Mouse (Mus musculus) kidney, postnatal 0 days (tissue): ENCODE results near the gene Adamts2. TPM values are rescaled to one million over a fixed set of nuclear protein-coding genes. Genes with fewer than 3 reads are reported as not detected.
A peak's percentile ranks its signal among the peaks of the same experiment; 100 is the strongest.

Experiments used
- ATAC-seq: fragments of 200-750 bp; cut with Nextera tagmentation; replicated peaks from 2 replicates; pipeline ENCODE4 v1.8.0; 2017; ENCODE audit warnings: low read depth, moderate number of reproducible peaks, moderate TSS enrichment, moderate library complexity; ENCODE audit not compliant: low FRiP score
- DNase-seq: peaks from one replicate; pipeline ENCODE4 v3.0.0-alpha.2; 2016; ENCODE audit warnings: low spot score
- H3K27ac ChIP-seq: fragments of 300-500 bp; sonication (generic); 2 replicates; pipeline ENCODE4 v1.5.1; 2014; ENCODE audit warnings: mild to moderate bottlenecking
- H3K27me3 ChIP-seq: fragments of 300-500 bp; sonication (generic); 2 replicates; pipeline ENCODE4 v1.6.1; 2014; ENCODE audit warnings: low read length, mixed read lengths; ENCODE audit not compliant: insufficient read depth
- H3K36me3 ChIP-seq: fragments of 300-500 bp; sonication (generic); 2 replicates; pipeline ENCODE4 v1.6.1; 2014; ENCODE audit warnings: low read length, mixed read lengths; ENCODE audit not compliant: insufficient read depth
- H3K4me1 ChIP-seq: fragments of 300-500 bp; sonication (generic); replicated peaks from 2 replicates; pipeline ENCODE4 v1.6.1; 2014; ENCODE audit warnings: antibody characterized with exemption, low read length, mixed read lengths; ENCODE audit not compliant: insufficient read depth
- H3K4me2 ChIP-seq: fragments of 300-500 bp; sonication (generic); 2 replicates; pipeline ENCODE4 v1.6.1; 2014; ENCODE audit warnings: mild to moderate bottlenecking, low read length, moderate library complexity, mixed read lengths
- H3K4me3 ChIP-seq: fragments of 300-500 bp; sonication (generic); replicated peaks from 2 replicates; pipeline ENCODE4 v1.5.1; 2014; ENCODE audit warnings: low read depth, low read length
- H3K9ac ChIP-seq: fragments of 300-500 bp; sonication (generic); 2 replicates; pipeline ENCODE4 v1.6.1; 2014; ENCODE audit warnings: low read depth, low read length
- H3K9me3 ChIP-seq: fragments of 300-500 bp; sonication (generic); replicated peaks from 2 replicates; pipeline ENCODE4 v1.6.1; 2016; ENCODE audit warnings: low read length, inconsistent platforms, mixed read lengths
- CTCF ChIP-seq: IDR thresholded peaks from 2 replicates; pipeline ENCODE4 v1.5.1; 2016; ENCODE audit warnings: antibody characterized with exemption, low read depth, mild to moderate bottlenecking, moderate library complexity
- WGBS: fragments of 180-500 bp; shearing (Covaris S2); extraction: QIAGEN DNeasy Blood & Tissue Kit; methylation state at CpG from one replicate; pipeline ENCODE4 v1.1.7; 2014; 5-methylcytosine and 5-hydroxymethylcytosine counted together
- polyA plus RNA-seq: library from polyadenylated mRNA; unstranded; fragments of >200 nt; fragmentation: Nextera tagmentation; extraction: Ambion mirVana; gene quantifications from 2 replicates; pipeline ENCODE4 v1.2.1, GENCODE M21; 2015

Adamts2 gene
- polyA plus RNA-seq, 1 experiment from 2014 or later: 5.0 TPM

GRCm38 (mm10) chr11:50646148-50646547 is 44.3 kb downstream of the Adamts2 start:
- ATAC-seq (no peak), DNase-seq (peak; percentile 54)
- H3K4me3 ChIP-seq: no peak overlapping the region
- no peak overlapping the region for H3K4me2 ChIP-seq
- H3K27ac ChIP-seq: no peak overlapping the region
- H3K9me3 ChIP-seq: no peaks in the 10 kb centered on the region
- H3K27me3 ChIP-seq: no peaks in the 10 kb centered on the region
- no peak overlapping the region for H3K9ac ChIP-seq
- H3K4me1 ChIP-seq: no peaks in the 10 kb centered on the region
- H3K36me3 ChIP-seq: no peaks in the 10 kb centered on the region
- 70% methylated on average over 4 of the region's 4 CpGs for WGBS
- no peak for TF ChIP-seq CTCF

GRCm38 (mm10) chr11:50648143-50648807 is 46.4 kb downstream of the Adamts2 start:
- Histone ChIP-seq H3K9ac (no peak overlapping the region), H3K36me3 (no peaks in the 10 kb centered on the region), H3K27me3 (no peaks in the 10 kb centered on the region), H3K4me2 (no peak overlapping the region), H3K9me3 (no peaks in the 10 kb centered on the region), H3K27ac (no peak overlapping the region), H3K4me1 (no peaks in the 10 kb centered on the region), H3K4me3 (no peak overlapping the region)
- TF ChIP-seq CTCF: no peak
- ATAC-seq: no peak
- WGBS: 85% methylated on average over 4 of the region's 4 CpGs
- no peak for DNase-seq

GRCm38 (mm10) chr11:50650037-50650436 is 48.2 kb downstream of the Adamts2 start:
- Histone ChIP-seq H3K4me2 (no peak overlapping the region), H3K27ac (no peak overlapping the region), H3K36me3 (no peaks in the 10 kb centered on the region), H3K27me3 (no peaks in the 10 kb centered on the region), H3K4me1 (no peaks in the 10 kb centered on the region), H3K4me3 (no peak overlapping the region), H3K9ac (no peak overlapping the region), H3K9me3 (no peaks in the 10 kb centered on the region)
- no peak for ATAC-seq
- DNase-seq: no peak
- TF ChIP-seq CTCF: no peak
- WGBS: 75% methylated on average over 2 of the region's 2 CpGs

- Histone ChIP-seq H3K9me3 (no peaks in the 10 kb centered on the region), H3K27me3 (no peaks in the 10 kb centered on the region), H3K36me3 (no peaks in the 10 kb centered on the region), H3K9ac (no peak overlapping the region), H3K4me3 (no peak overlapping the region), H3K4me2 (no peak overlapping the region), H3K4me1 (no peaks in the 10 kb centered on the region), H3K27ac (no peak overlapping the region)
- TF ChIP-seq CTCF: no peak
- ATAC-seq: no peak
- no peak for DNase-seq
- WGBS: 65% methylated on average over 9 of the region's 9 CpGs
Measured at GRCm38 (mm10) chr11:50653746-50654431, 52.0 kb downstream of the Adamts2 start.

GRCm38 (mm10) chr11:50658826-50659225 is 56.9 kb downstream of the Adamts2 start:
- Histone ChIP-seq H3K9me3 (no peaks in the 10 kb centered on the region), H3K4me1 (no peaks in the 10 kb centered on the region), H3K27ac (no peak overlapping the region), H3K36me3 (no peaks in the 10 kb centered on the region), H3K27me3 (no peaks in the 10 kb centered on the region), H3K4me2 (no peak overlapping the region), H3K4me3 (no peak overlapping the region), H3K9ac (no peak overlapping the region)
- WGBS: 65% methylated on average over 6 of the region's 6 CpGs
- no peak for DNase-seq
- TF ChIP-seq CTCF: no peak
- no peak for ATAC-seq

- ATAC-seq (no peak), DNase-seq (no peak)
- H3K9me3 ChIP-seq: no peaks in the 10 kb centered on the region
- no peak overlapping the region for H3K27ac ChIP-seq
- no peaks in the 10 kb centered on the region for H3K36me3 ChIP-seq
- H3K4me1 ChIP-seq: no peaks in the 10 kb centered on the region
- H3K9ac ChIP-seq: no peak overlapping the region
- no peaks in the 10 kb centered on the region for H3K27me3 ChIP-seq
- TF ChIP-seq CTCF: no peak
- H3K4me2 ChIP-seq: no peak overlapping the region
- no peak overlapping the region for H3K4me3 ChIP-seq
- WGBS: 86% methylated on average over 3 of the region's 3 CpGs
Measured at GRCm38 (mm10) chr11:50662176-50662575, 60.3 kb downstream of the Adamts2 start.
